Mouse (Mus musculus) heart, postnatal 0 days (tissue): Measurements from ENCODE around the gene Erap1.
"Not testable (repeated sequence)": the region's sequence is repeated elsewhere in the genome, so short reads cannot be mapped to it uniquely, and the experiment has no call there.

Experiments used
- CTCF ChIP-seq: IDR thresholded peaks from 2 replicates; pipeline ENCODE4 v1.5.1; 2016; ENCODE audit warnings: antibody characterized with exemption, control low read depth, low read depth
- EP300 ChIP-seq: IDR thresholded peaks from 2 replicates; pipeline ENCODE4 v1.6.1; 2016; ENCODE audit warnings: antibody characterized with exemption, low read depth

- TF ChIP-seq EP300, CTCF: not testable (repeated sequence)
Measured at GRCm38 (mm10) chr13:74591401-74591821, 48.0 kb upstream of the Erap1 start.
